Mouse (Mus musculus): ENCODE results near the gene Bpifb4. TPM values are rescaled to one million over a fixed set of nuclear protein-coding genes. Genes with fewer than 3 reads are reported as not detected.

Gene Bpifb4
- not detected in 2 replicates for polyA plus RNA-seq (2014; fragmentation: Nextera tagmentation; extraction: Ambion mirVana)

- no peaks in the 10 kb centered on the region for H3K27me3 ChIP-seq (ENCODE audit: insufficient read depth, low read length)
- 79% methylated on average over 5 of the region's 5 CpGs for WGBS
Observed at GRCm38 (mm10) chr2:153937843-153938242, at the start of gene Bpifb4. Gene Bpifb4, plus strand, starts transcription at chr2:153938212.

GRCm38 (mm10) chr2:153899111-153899510, 38.9 kb upstream of the Bpifb4 start:
- no peak overlapping the region for H3K4me3 ChIP-seq (ENCODE audit: low read depth, low read length)
- H3K9ac ChIP-seq: no peak overlapping the region
- ATAC-seq (ENCODE audit: insufficient read depth): no peak
- no peaks in the 10 kb centered on the region for H3K27me3 ChIP-seq (ENCODE audit: insufficient read depth, low read length)
- no peak overlapping the region for H3K27ac ChIP-seq (ENCODE audit: low read depth)
- no peaks in the 10 kb centered on the region for H3K9me3 ChIP-seq (ENCODE audit: low read depth, low read length)
- H3K4me1 ChIP-seq (ENCODE audit: insufficient read depth): no peaks in the 10 kb centered on the region
- 74% methylated on average over 5 of the region's 5 CpGs for WGBS
- no peak overlapping the region for H3K4me2 ChIP-seq
- DNase-seq: no peak
- H3K36me3 ChIP-seq (ENCODE audit: insufficient read depth): no peaks in the 10 kb centered on the region
- no peak for TF ChIP-seq CTCF (IDR thresholded peaks at IDR 0.05; ENCODE audit: low read depth)

More at GRCm38 (mm10) chr2:153937843-153938242, at the start of gene Bpifb4:
- Histone ChIP-seq H3K9me3 (ENCODE audit: low read depth, low read length) (no peaks in the 10 kb centered on the region), H3K27ac (ENCODE audit: low read depth) (no peak within 1 kb of the TSS), H3K4me1 (ENCODE audit: insufficient read depth) (no peaks in the 10 kb centered on the region), H3K4me3 (ENCODE audit: low read depth, low read length) (no peak within 1 kb of the TSS), H3K9ac (no peak within 1 kb of the TSS), H3K36me3 (ENCODE audit: insufficient read depth) (no peaks in the 10 kb centered on the region), H3K4me2 (no peak within 1 kb of the TSS)
- no peak for DNase-seq
- no peak for ATAC-seq (ENCODE audit: insufficient read depth)
- no peak for TF ChIP-seq CTCF (IDR thresholded peaks at IDR 0.05; ENCODE audit: low read depth)

- Histone ChIP-seq H3K4me3 (ENCODE audit: low read depth, low read length) (no peak within 1 kb of the TSS), H3K9me3 (ENCODE audit: low read depth, low read length) (no peaks in the 10 kb centered on the region), H3K4me2 (no peak within 1 kb of the TSS), H3K36me3 (ENCODE audit: insufficient read depth) (no peaks in the 10 kb centered on the region), H3K27ac (ENCODE audit: low read depth) (no peak within 1 kb of the TSS), H3K27me3 (ENCODE audit: insufficient read depth, low read length) (no peaks in the 10 kb centered on the region), H3K9ac (no peak within 1 kb of the TSS), H3K4me1 (ENCODE audit: insufficient read depth) (no peaks in the 10 kb centered on the region)
- DNase-seq: no peak
- TF ChIP-seq CTCF (IDR thresholded peaks at IDR 0.05; ENCODE audit: low read depth): no peak
- no peak for ATAC-seq (ENCODE audit: insufficient read depth)
- 69% methylated on average over 4 of the region's 4 CpGs for WGBS
Observed at GRCm38 (mm10) chr2:153900088-153900487, 37.9 kb upstream of the Bpifb4 start, which contains the start of gene Bpifb6. Gene Bpifb6, plus strand, starts transcription at chr2:153900388.

- no peak for ATAC-seq (ENCODE audit: insufficient read depth)
- no peaks in the 10 kb centered on the region for H3K9me3 ChIP-seq (ENCODE audit: low read depth, low read length)
- no peak for DNase-seq
- H3K27me3 ChIP-seq (ENCODE audit: insufficient read depth, low read length): no peaks in the 10 kb centered on the region
- no peak overlapping the region for H3K4me2 ChIP-seq
- H3K36me3 ChIP-seq (ENCODE audit: insufficient read depth): no peaks in the 10 kb centered on the region
- no peak overlapping the region for H3K9ac ChIP-seq
- 80% methylated on average over 6 of the region's 6 CpGs for WGBS
- H3K4me1 ChIP-seq (ENCODE audit: insufficient read depth): no peaks in the 10 kb centered on the region
- no peak overlapping the region for H3K4me3 ChIP-seq (ENCODE audit: low read depth, low read length)
- H3K27ac ChIP-seq (ENCODE audit: low read depth): no peak overlapping the region
- TF ChIP-seq CTCF (IDR thresholded peaks at IDR 0.05; ENCODE audit: low read depth): no peak
Observed at GRCm38 (mm10) chr2:153902726-153903125, 35.3 kb upstream of the Bpifb4 start.

- DNase-seq: no peak
- Histone ChIP-seq H3K4me1 (ENCODE audit: insufficient read depth) (no peaks in the 10 kb centered on the region), H3K4me3 (ENCODE audit: low read depth, low read length) (no peak overlapping the region), H3K36me3 (ENCODE audit: insufficient read depth) (no peaks in the 10 kb centered on the region), H3K9me3 (ENCODE audit: low read depth, low read length) (no peaks in the 10 kb centered on the region), H3K4me2 (no peak overlapping the region), H3K9ac (no peak overlapping the region), H3K27me3 (ENCODE audit: insufficient read depth, low read length) (no peaks in the 10 kb centered on the region), H3K27ac (ENCODE audit: low read depth) (no peak overlapping the region)
- 85% methylated on average over 4 of the region's 4 CpGs for WGBS
- no peak for TF ChIP-seq CTCF (IDR thresholded peaks at IDR 0.05; ENCODE audit: low read depth)
- no peak for ATAC-seq (ENCODE audit: insufficient read depth)
Observed at GRCm38 (mm10) chr2:153906626-153907025, 31.4 kb upstream of the Bpifb4 start.

GRCm38 (mm10) chr2:153914151-153914550, 23.9 kb upstream of the Bpifb4 start:
- H3K36me3 ChIP-seq (ENCODE audit: insufficient read depth): no peaks in the 10 kb centered on the region
- no peak overlapping the region for H3K4me2 ChIP-seq
- no peak overlapping the region for H3K4me3 ChIP-seq (ENCODE audit: low read depth, low read length)
- no peaks in the 10 kb centered on the region for H3K27me3 ChIP-seq (ENCODE audit: insufficient read depth, low read length)
- 57% methylated on average over 5 of the region's 5 CpGs for WGBS
- no peak for TF ChIP-seq CTCF (IDR thresholded peaks at IDR 0.05; ENCODE audit: low read depth)
- H3K9me3 ChIP-seq (ENCODE audit: low read depth, low read length): no peaks in the 10 kb centered on the region
- H3K4me1 ChIP-seq (ENCODE audit: insufficient read depth): no peaks in the 10 kb centered on the region
- H3K9ac ChIP-seq: no peak overlapping the region
- no peak overlapping the region for H3K27ac ChIP-seq (ENCODE audit: low read depth)
- no peak for ATAC-seq (ENCODE audit: insufficient read depth)
- DNase-seq: no peak

GRCm38 (mm10) chr2:153917930-153918329, 20.1 kb upstream of the Bpifb4 start, which contains the start of gene Bpifb3:
Gene Bpifb3, plus strand, starts transcription at chr2:153918230.
- H3K27me3 ChIP-seq (ENCODE audit: insufficient read depth, low read length): no peaks in the 10 kb centered on the region
- no peak within 1 kb of the TSS for H3K4me2 ChIP-seq
- no peaks in the 10 kb centered on the region for H3K36me3 ChIP-seq (ENCODE audit: insufficient read depth)
- H3K27ac ChIP-seq (ENCODE audit: low read depth): no peak within 1 kb of the TSS
- 70% methylated on average over 8 of the region's 8 CpGs for WGBS
- no peak within 1 kb of the TSS for H3K9ac ChIP-seq
- DNase-seq (no peak), ATAC-seq (ENCODE audit: insufficient read depth) (no peak)
- H3K4me1 ChIP-seq (ENCODE audit: insufficient read depth): no peaks in the 10 kb centered on the region
- no peak for TF ChIP-seq CTCF (IDR thresholded peaks at IDR 0.05; ENCODE audit: low read depth)
- no peak within 1 kb of the TSS for H3K4me3 ChIP-seq (ENCODE audit: low read depth, low read length)
- H3K9me3 ChIP-seq (ENCODE audit: low read depth, low read length): no peaks in the 10 kb centered on the region

- WGBS: 86% methylated on average over 6 of the region's 6 CpGs
- Histone ChIP-seq H3K36me3 (ENCODE audit: insufficient read depth) (no peaks in the 10 kb centered on the region), H3K27ac (ENCODE audit: low read depth) (no peak overlapping the region), H3K4me3 (ENCODE audit: low read depth, low read length) (no peak overlapping the region), H3K9ac (no peak overlapping the region), H3K4me1 (ENCODE audit: insufficient read depth) (no peaks in the 10 kb centered on the region), H3K9me3 (ENCODE audit: low read depth, low read length) (no peaks in the 10 kb centered on the region), H3K4me2 (no peak overlapping the region), H3K27me3 (ENCODE audit: insufficient read depth, low read length) (no peaks in the 10 kb centered on the region)
- TF ChIP-seq CTCF (IDR thresholded peaks at IDR 0.05; ENCODE audit: low read depth): no peak
- no peak for DNase-seq
- no peak for ATAC-seq (ENCODE audit: insufficient read depth)
Observed at GRCm38 (mm10) chr2:153921246-153921645, 16.8 kb upstream of the Bpifb4 start.

Measured in lung, embryonic 14.5 days (tissue).